In the genomic region with DNA sequence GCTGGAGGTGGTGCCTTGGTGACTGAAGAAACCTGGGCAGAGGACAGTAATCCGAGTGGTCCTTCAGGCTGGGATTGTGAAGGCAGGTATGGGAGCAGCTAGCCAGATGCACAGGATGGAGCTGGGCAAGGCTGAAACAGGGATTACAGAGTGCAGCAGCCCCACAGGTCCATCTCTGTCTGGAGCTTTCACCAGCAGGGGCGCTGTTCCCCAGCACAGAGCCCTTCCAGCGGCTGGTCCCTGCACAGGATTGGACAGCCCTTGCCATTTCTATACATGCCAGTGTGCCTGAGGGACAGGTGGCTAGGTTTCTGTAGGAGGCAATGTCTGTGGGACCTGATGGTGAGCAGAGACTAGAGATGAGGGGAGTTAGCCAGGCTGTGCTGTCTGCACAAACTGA, we compare ENCODE assay signal across 8 mouse cellular contexts.
A peak's percentile ranks its signal among the peaks of the same experiment; 100 is the strongest.
DNase-seq lines count a peak whose midpoint lies in the region; ATAC-seq and TF ChIP-seq lines count a peak whose summit lies in the region.
"Had no signal": no experiment of that assay in that cellular context is flagged by ENCODE, and none has a peak within 500 bp of the region (broad histone marks: within the 10 kb centered on the region; RNA-seq: fewer than 3 reads in every experiment).

No protein-coding gene starts in this region.

- no peaks in the 10 kb centered on the region for H3K36me3 ChIP-seq in forebrain, postnatal 0 days (ENCODE audit: insufficient read depth)
- no peaks in the 10 kb centered on the region for H3K36me3 ChIP-seq in limb, embryonic 12.5 days

- H3K27ac ChIP-seq in forebrain, postnatal 0 days (ENCODE audit: low read depth, low read length): no peak overlapping the region
- H3K27ac ChIP-seq in limb, embryonic 12.5 days: no peak overlapping the region

- H3K27me3 ChIP-seq in forebrain, postnatal 0 days (ENCODE audit: insufficient read depth, low read length): no peaks in the 10 kb centered on the region
- H3K27me3 ChIP-seq in limb, embryonic 12.5 days: peaks cover 68% of the 10 kb centered on the region

- H3K9ac ChIP-seq in forebrain, postnatal 0 days: no peak overlapping the region
- no peak overlapping the region for H3K9ac ChIP-seq in limb, embryonic 12.5 days (replicated peaks)

- H3K4me3 ChIP-seq in forebrain, postnatal 0 days (ENCODE audit: low read depth, low read length): no peak overlapping the region
- no peak overlapping the region for H3K4me3 ChIP-seq in limb, embryonic 12.5 days (replicated peaks)
- H3K4me3 ChIP-seq: myocyte had no signal

- DNase-seq in layer of hippocampus, postnatal 10 days (ENCODE audit: low spot score in 2 of 2): peak; percentile 67 to 70
- DNase-seq in layer of hippocampus, adult 8-10 months (ENCODE audit: low spot score in 2 of 2): no peak
- DNase-seq in ES-CJ7 (ENCODE audit: low read depth, low spot score): peak; percentile 42
- DNase-seq in adrenal gland, adult 18-20 months (ENCODE audit: low spot score in 2 of 2): peak; percentile 45 to 56
- DNase-seq in forebrain, postnatal 0 days: peak; percentile 56
- DNase-seq in right cerebral cortex, postnatal 4 days: peak; percentile 76

- WGBS in forebrain, postnatal 0 days: 35% methylated on average over 3 of the region's 3 CpGs
- WGBS in limb, embryonic 12.5 days: 32% methylated on average over 3 of the region's 3 CpGs

- no peak for ATAC-seq in forebrain, postnatal 0 days
- ATAC-seq in limb, embryonic 12.5 days (ENCODE audit: insufficient number of reproducible peaks, insufficient read depth, low FRiP score, low TSS enrichment, low read depth): peak; percentile 26; the same call in 1 of the 2 replicates

- no peaks in the 10 kb centered on the region for H3K9me3 ChIP-seq in forebrain, postnatal 0 days (ENCODE audit: low read length)
- no peaks in the 10 kb centered on the region for H3K9me3 ChIP-seq in limb, embryonic 12.5 days

- peak; percentile 77 for TF ChIP-seq CTCF in forebrain, postnatal 0 days (IDR thresholded peaks at IDR 0.05; ENCODE audit: low read depth)

- peaks cover 8% of the 10 kb centered on the region; the same call in 1 of the 2 replicates for H3K4me1 ChIP-seq in forebrain, postnatal 0 days (ENCODE audit: insufficient read depth)
- peaks cover 30% of the 10 kb centered on the region for H3K4me1 ChIP-seq in limb, embryonic 12.5 days (replicated peaks)

- H3K4me2 ChIP-seq in forebrain, postnatal 0 days (ENCODE audit: low read depth): no peak overlapping the region
- no peak overlapping the region for H3K4me2 ChIP-seq in limb, embryonic 12.5 days

Comparison
In these comparisons a context has a peak if more than half of its experiments do, and no peak if none do; other contexts are left out.
1. DNase-seq: peak in layer of hippocampus, postnatal 10 days (2 of 2), ES-CJ7 (single experiment), adrenal gland, adult 18-20 months (2 of 2), forebrain, postnatal 0 days (single experiment) and right cerebral cortex, postnatal 4 days (single experiment); none in layer of hippocampus, adult 8-10 months (0 of 2).